Mouse (Mus musculus): ENCODE data around the gene Tdrd1. TPM values are rescaled to one million over a fixed set of nuclear protein-coding genes. Genes with fewer than 3 reads are reported as not detected.

Tdrd1 gene
- total and polyA plus RNA-seq, 3 experiments = 0.07 TPM; not detected in 2

GRCm38 (mm10) chr19:56822448-56822836 lies 3.6 kb upstream of the Tdrd1 start:
- Histone ChIP-seq H3K4me1 (ENCODE audit: control insufficient read depth in 1 of 2, insufficient read depth in 2 of 2) (peaks cover 2 to 27% of the 10 kb centered on the region in 2 experiments; a peak in 2 of 4 replicates), H3K27ac (ENCODE audit: insufficient read depth, low read depth) (no peak overlapping the region), H3K4me3 (replicated peaks in 1 of 3; ENCODE audit: low read depth in 2 of 3, low read length in 2 of 3, poor library complexity in 1 of 3) (peak overlapping the region; percentile 13 to 98 (median 42)), H3K9ac (ENCODE audit: insufficient read depth, low read depth) (no peak overlapping the region), H3K27me3 (replicated peaks) (peaks cover 2% of the 10 kb centered on the region), H3K4me2 (ENCODE audit: insufficient read depth, low read depth, poor library complexity, severe bottlenecking) (peak overlapping the region; percentile 91; the same call in 1 of the 2 replicates), H3K79me2 (replicated peaks; ENCODE audit: control insufficient read depth, extremely low read depth, insufficient read depth, poor library complexity, severe bottlenecking) (peaks cover 6% of the 10 kb centered on the region; the same call in 1 of the 2 replicates), H3K9me3 (replicated peaks; ENCODE audit: low read length) (no peaks in the 10 kb centered on the region), H3K36me3 (replicated peaks in 1 of 2; ENCODE audit: control insufficient read depth in 1 of 2, insufficient read depth in 1 of 2, low read length in 1 of 2) (peaks cover 0 to 8% of the 10 kb centered on the region in 2 experiments)
- in situ Hi-C loops (cut with MboI; ENCODE audit: low pct_ligation_motif_present, low pct_unique_long_range_greater_than_20kb, low sequenced_read_pairs) = no loop called here
- DNase-seq (ENCODE audit: extremely low read depth) = no peak
- dilution Hi-C loops (cut with MboI; ENCODE audit: extremely low pct_ligation_motif_present, extremely low pct_unique_long_range_greater_than_20kb, low sequenced_read_pairs) = no loop called here
- 0 out of 2 replicates have a peak, but pooled peaks have one; percentile 7 for TF ChIP-seq KAT2A (IDR thresholded peaks at IDR 0.05; ENCODE audit: insufficient replicate concordance, low read length)
- no peak for TF ChIP-seq ZMIZ1 (IDR thresholded peaks at IDR 0.05; ENCODE audit: low read depth, low read length)
- no peak for TF ChIP-seq RAD21 (IDR thresholded peaks at IDR 0.05; ENCODE audit: low read depth, low read length)
- TF ChIP-seq MEF2A (IDR thresholded peaks at IDR 0.05; ENCODE audit: borderline replicate concordance, low read depth, low read length) = no peak
- TF ChIP-seq EP300 (IDR thresholded peaks at IDR 0.05; ENCODE audit: low read length) = no peak
- 0 out of 2 replicates have a peak, but pooled peaks have one; percentile 1 for TF ChIP-seq IRF4 (IDR thresholded peaks at IDR 0.05; ENCODE audit: low read depth, low read length)
- no peak for TF ChIP-seq CHD1 (IDR thresholded peaks at IDR 0.05; ENCODE audit: low read depth, low read length)
- no peak for TF ChIP-seq MYC (IDR thresholded peaks at IDR 0.05; ENCODE audit: low read depth, low read length)
- TF ChIP-seq NRF1 (IDR thresholded peaks at IDR 0.05; ENCODE audit: low read depth, low read length) = no peak
- TF ChIP-seq ELF1 (IDR thresholded peaks at IDR 0.05; ENCODE audit: low read depth, low read length) = 0 out of 2 replicates have a peak, but pooled peaks have one; percentile 4
- TF ChIP-seq TCF12 (IDR thresholded peaks at IDR 0.05; ENCODE audit: low read depth, low read length) = no peak

- dilution Hi-C loops (cut with MboI; ENCODE audit: extremely low pct_ligation_motif_present, extremely low pct_unique_long_range_greater_than_20kb, low sequenced_read_pairs) = no loop called here
- Histone ChIP-seq H3K4me3 (replicated peaks in 1 of 3; ENCODE audit: low read depth in 2 of 3, low read length in 2 of 3, poor library complexity in 1 of 3) (no peak overlapping the region), H3K36me3 (replicated peaks in 1 of 2; ENCODE audit: control insufficient read depth in 1 of 2, insufficient read depth in 1 of 2, low read length in 1 of 2) (no peaks in the 10 kb centered on the region), H3K27ac (ENCODE audit: insufficient read depth, low read depth) (no peak overlapping the region), H3K79me2 (replicated peaks; ENCODE audit: control insufficient read depth, extremely low read depth, insufficient read depth, poor library complexity, severe bottlenecking) (no peaks in the 10 kb centered on the region), H3K27me3 (replicated peaks) (peaks cover 2% of the 10 kb centered on the region), H3K9ac (ENCODE audit: insufficient read depth, low read depth) (no peak overlapping the region), H3K9me3 (replicated peaks; ENCODE audit: low read length) (no peaks in the 10 kb centered on the region), H3K4me2 (ENCODE audit: insufficient read depth, low read depth, poor library complexity, severe bottlenecking) (no peak overlapping the region), H3K4me1 (ENCODE audit: control insufficient read depth in 1 of 2, insufficient read depth in 2 of 2) (no peaks in the 10 kb centered on the region)
- DNase-seq (ENCODE audit: extremely low read depth) = no peak
- TF ChIP-seq NRF1 (IDR thresholded peaks at IDR 0.05; ENCODE audit: low read depth, low read length) (no peak), USF2 (conservative IDR thresholded peaks at IDR 0.05; ENCODE audit: low read depth, low read length) (no peak), CTCF (conservative IDR thresholded peaks at IDR 0.05 in 1 of 2, IDR thresholded peaks at IDR 0.05 in 1 of 2; ENCODE audit: low read depth in 2 of 2, low read length in 2 of 2) (no peak), GABPA (IDR thresholded peaks at IDR 0.05; ENCODE audit: insufficient replicate concordance, low read depth, low read length) (no peak), E2F4 (IDR thresholded peaks at IDR 0.05; ENCODE audit: insufficient replicate concordance, low read depth, low read length) (no peak), CHD2 (IDR thresholded peaks at IDR 0.05; ENCODE audit: low read length) (no peak), MAX (IDR thresholded peaks at IDR 0.05; ENCODE audit: low read length) (no peak), MXI1 (IDR thresholded peaks at IDR 0.05; ENCODE audit: low read depth, low read length) (no peak), ZKSCAN1 (IDR thresholded peaks at IDR 0.05; ENCODE audit: borderline replicate concordance, low read depth, low read length) (no peak), SMC3 (IDR thresholded peaks at IDR 0.05; ENCODE audit: low read depth, low read length) (no peak), JUND (conservative IDR thresholded peaks at IDR 0.05; ENCODE audit: low read depth, low read length) (no peak), NELFE (IDR thresholded peaks at IDR 0.05; ENCODE audit: low read depth, low read length) (no peak), ZMIZ1 (IDR thresholded peaks at IDR 0.05; ENCODE audit: low read depth, low read length) (no peak)
- in situ Hi-C loops (cut with MboI; ENCODE audit: low pct_ligation_motif_present, low pct_unique_long_range_greater_than_20kb, low sequenced_read_pairs) = no loop called here
Measured at GRCm38 (mm10) chr19:56828305-56828704, 2.3 kb downstream of the Tdrd1 start.
